Mouse (Mus musculus) ES-Bruce4 (cell line): Measurements from ENCODE around the gene Coa5.

Experiments used
- CTCF ChIP-seq: IDR thresholded peaks from one replicate; pipeline ENCODE4 v1.8.1; 2011; ENCODE audit warnings: low read depth, low read length
- POLR2A ChIP-seq: IDR thresholded peaks from one replicate; pipeline ENCODE4 v1.8.1; 2011; ENCODE audit warnings: low read length; ENCODE audit not compliant: insufficient read depth

DNA sequence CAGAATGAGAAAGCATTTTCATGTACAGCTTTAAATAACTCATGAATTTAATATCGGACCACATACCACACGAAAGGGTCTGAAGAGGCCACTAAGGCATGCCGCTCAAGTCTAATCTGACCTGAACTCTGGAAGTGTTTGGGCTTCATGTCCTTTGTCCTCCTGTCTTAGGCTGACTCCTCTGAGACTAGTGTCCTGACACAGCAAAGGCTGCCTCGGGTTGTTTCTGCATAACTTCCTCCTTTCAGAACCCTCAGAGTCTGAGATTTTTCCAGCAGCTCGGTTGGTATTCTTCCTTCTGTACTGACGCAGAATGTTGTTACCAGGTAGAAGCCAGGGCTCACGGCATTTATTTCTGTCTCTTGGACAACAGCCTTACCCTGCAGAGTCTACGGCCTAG lies 44.1 kb upstream of the Coa5 start:
- TF ChIP-seq POLR2A (no peak), CTCF (no peak)
